Comparison of ENCODE assay signal across 29 mouse cellular contexts in genomic region chr17:55721270-55721669, GRCm38 (mm10). TPM values are rescaled to one million over a fixed set of nuclear protein-coding genes. Genes with fewer than 3 reads are reported as not detected.
A peak's percentile ranks its signal among the peaks of the same experiment; 100 is the strongest.
DNase-seq lines count a peak whose midpoint lies in the region; ATAC-seq lines count a peak whose summit lies in the region.
"Had no signal": no experiment of that assay in that cellular context is flagged by ENCODE, and none has a peak within 500 bp of the region (broad histone marks: within the 10 kb centered on the region; RNA-seq: fewer than 3 reads in every experiment).

No protein-coding gene starts in this region.

- ATAC-seq in granulocyte monocyte progenitor cell, adult 5-6 weeks (replicated peaks; ENCODE audit: poor library complexity, severe bottlenecking) = peak; percentile 77
- peak; percentile 61 for ATAC-seq in megakaryocyte, adult 5-6 weeks (ENCODE audit: poor library complexity, severe bottlenecking)
- no peak for ATAC-seq in midbrain, embryonic 13.5 days
- ATAC-seq: activated CD4-positive, CD25-positive, alpha-beta regulatory T cell, adult 4 months; forebrain, embryonic 13.5 days; forebrain, embryonic 16.5 days; hindbrain, embryonic 16.5 days had no signal

- WGBS in midbrain, embryonic 13.5 days = 89% methylated on average over 1 of the region's 1 CpGs

- no peak overlapping the region for H3K4me3 ChIP-seq in midbrain, embryonic 13.5 days (replicated peaks)
- H3K4me3 ChIP-seq: embryonic facial prominence, embryonic 10.5 days; embryonic facial prominence, embryonic 13.5 days; erythroblast, embryonic 14.5 days; forebrain, embryonic 10.5 days; forebrain, embryonic 13.5 days; heart, adult 2 months; heart, embryonic 10.5 days; heart, embryonic 13.5 days; hindbrain, embryonic 10.5 days; hindbrain, embryonic 13.5 days had no signal

- H3K27ac ChIP-seq in midbrain, embryonic 13.5 days = no peak overlapping the region
- H3K27ac ChIP-seq: embryonic facial prominence, embryonic 10.5 days; embryonic facial prominence, embryonic 13.5 days; forebrain, embryonic 10.5 days; forebrain, embryonic 13.5 days; heart, adult 2 months; heart, embryonic 10.5 days; heart, embryonic 13.5 days; hindbrain, embryonic 10.5 days; hindbrain, embryonic 13.5 days had no signal

- no peaks in the 10 kb centered on the region for H3K27me3 ChIP-seq in midbrain, embryonic 13.5 days
- H3K27me3 ChIP-seq: embryonic facial prominence, embryonic 13.5 days; forebrain, embryonic 13.5 days; heart, embryonic 13.5 days; hindbrain, embryonic 13.5 days had no signal

- intact Hi-C loops in heart, postnatal 10 days (cut with DNase I) = no loop called here

- H3K9me3 ChIP-seq in midbrain, embryonic 13.5 days = no peaks in the 10 kb centered on the region
- H3K9me3 ChIP-seq: embryonic facial prominence, embryonic 10.5 days; embryonic facial prominence, embryonic 13.5 days; forebrain, embryonic 10.5 days; forebrain, embryonic 13.5 days; heart, embryonic 10.5 days; heart, embryonic 13.5 days; hindbrain, embryonic 10.5 days; hindbrain, embryonic 13.5 days had no signal

- H3K9ac ChIP-seq in midbrain, embryonic 13.5 days (replicated peaks) = no peak overlapping the region
- H3K9ac ChIP-seq: embryonic facial prominence, embryonic 13.5 days; forebrain, embryonic 13.5 days; heart, embryonic 13.5 days; hindbrain, embryonic 13.5 days had no signal

- no peaks in the 10 kb centered on the region for H3K36me3 ChIP-seq in midbrain, embryonic 13.5 days
- H3K36me3 ChIP-seq: embryonic facial prominence, embryonic 10.5 days; embryonic facial prominence, embryonic 13.5 days; forebrain, embryonic 10.5 days; heart, embryonic 10.5 days; heart, embryonic 13.5 days; hindbrain, embryonic 10.5 days; hindbrain, embryonic 13.5 days had no signal

- no peaks in the 10 kb centered on the region for H3K4me1 ChIP-seq in midbrain, embryonic 13.5 days (replicated peaks)
- H3K4me1 ChIP-seq: embryonic facial prominence, embryonic 10.5 days; embryonic facial prominence, embryonic 13.5 days; forebrain, embryonic 10.5 days; forebrain, embryonic 13.5 days; heart, embryonic 10.5 days; heart, embryonic 13.5 days; hindbrain, embryonic 10.5 days; hindbrain, embryonic 13.5 days had no signal

- no peak overlapping the region for H3K4me2 ChIP-seq in midbrain, embryonic 13.5 days (replicated peaks)
- H3K4me2 ChIP-seq: embryonic facial prominence, embryonic 13.5 days; forebrain, embryonic 13.5 days; heart, embryonic 13.5 days; hindbrain, embryonic 13.5 days had no signal

- peak; percentile 31 for DNase-seq in heart, adult 11 months
- DNase-seq in heart, postnatal 10 days = no peak
- no peak for DNase-seq in kidney, adult 11 months
- DNase-seq in layer of hippocampus, adult 8-10 months (ENCODE audit: low spot score in 2 of 2) = no peak
- DNase-seq: adrenal gland, adult 8-10 months; adrenal gland, postnatal 36 days; cerebellum, adult 11 months; cerebellum, adult 2 months; cerebellum, adult 9-11 months; cerebellum, postnatal 25 days; embryo, embryonic 11 days; gastrocnemius, postnatal 10 days; heart, adult 2 months had no signal

RNA-seq across cellular contexts. Expression of gene Pot1b, which starts 8.8 kb away (rescaled TPM):
- total RNA-seq in heart, postnatal 10 days (2021) = 1 to 10 TPM; 3.5 to 4.3 TPM
- 24.6 and 32.1 TPM in 2 replicates for total RNA-seq in granulocyte monocyte progenitor cell, adult 5-6 weeks (2014; fragmentation: Nextera tagmentation)
- total RNA-seq in granulocyte monocyte progenitor cell, adult 5-6 weeks (2017) = 20.7 and 35.2 TPM in 2 replicates
- total RNA-seq in megakaryocyte, adult 5-6 weeks (2015) = 37.6 and 39.6 TPM in 2 replicates
- 67.6 and 74.7 TPM in 2 replicates for total RNA-seq in megakaryocyte, adult 5-6 weeks (2017)
- polyA plus RNA-seq in midbrain, embryonic 13.5 days (2015; fragmentation: Nextera tagmentation; extraction: Ambion mirVana) = 10.7 and 13.6 TPM in 2 replicates
- total RNA-seq in layer of hippocampus, adult 8-10 months (2022) = 1 to 10 TPM; 7.4 to 9.4 (median 8.6) TPM

RNA-seq across cellular contexts. Expression of gene Adgre4, which starts 28.5 kb away (rescaled TPM):
- under 1 TPM; 0.07 to 0.45 TPM for total RNA-seq in heart, postnatal 10 days (2021)
- not detected in 2 replicates for total RNA-seq in granulocyte monocyte progenitor cell, adult 5-6 weeks (2014; fragmentation: Nextera tagmentation)
- total RNA-seq in granulocyte monocyte progenitor cell, adult 5-6 weeks (2017) = 0.10 and 0.69 TPM in 2 replicates
- total RNA-seq in megakaryocyte, adult 5-6 weeks (2015) = 31.8 and 37.3 TPM in 2 replicates
- total RNA-seq in megakaryocyte, adult 5-6 weeks (2017) = 18.7 and 20.1 TPM in 2 replicates
- 0.10 and 0.17 TPM in 2 replicates for polyA plus RNA-seq in midbrain, embryonic 13.5 days (2015; fragmentation: Nextera tagmentation; extraction: Ambion mirVana)
- under 1 TPM in 1 of 4 experiments, not detected in 3; 0.08 TPM for total RNA-seq in layer of hippocampus, adult 8-10 months (2022)
- total RNA-seq: ES-E14 had no signal
- polyA plus RNA-seq: cerebellum, adult 2 months; erythroblast, embryonic 14.5 days had no signal

Comparison
In these comparisons a context has a peak if more than half of its experiments do, and no peak if none do; other contexts are left out.
1. RNA of gene Adgre4, which starts 28.5 kb away (total RNA-seq): 18.7 to 37.3 TPM in megakaryocyte, adult 5-6 weeks; 0.07 to 0.45 TPM in heart, postnatal 10 days, 0.10 to 0.69 TPM in granulocyte monocyte progenitor cell, adult 5-6 weeks and 0.08 TPM in layer of hippocampus, adult 8-10 months; every median in the first group is over 10 times any median in the second.